Mouse (Mus musculus) ES-E14 (cell line): ENCODE measurements around the gene Ntrk2.

ENCODE experiments used
- CHD2 ChIP-seq: IDR thresholded peaks from 2 replicates; pipeline ENCODE4 v1.6.1; 2014; ENCODE audit warnings: mild to moderate bottlenecking, low read depth, low read length, inconsistent platforms
- HCFC1 ChIP-seq: IDR thresholded peaks from 2 replicates; pipeline ENCODE4 v1.6.1; 2012; ENCODE audit warnings: low read length, inconsistent platforms, borderline replicate concordance; ENCODE audit not compliant: insufficient read depth
- MAFK ChIP-seq: IDR thresholded peaks from 2 replicates; pipeline ENCODE4 v1.6.1; 2014; ENCODE audit warnings: mild to moderate bottlenecking, low read depth, low read length, inconsistent platforms; ENCODE audit not compliant: insufficient read depth
- ZC3H11A ChIP-seq: IDR thresholded peaks from 2 replicates; pipeline ENCODE4 v1.6.1; 2012; ENCODE audit warnings: low read depth, mild to moderate bottlenecking, inconsistent platforms, low read length, borderline replicate concordance
- ZNF384 ChIP-seq: IDR thresholded peaks from 2 replicates; pipeline ENCODE4 v1.6.1; 2012; ENCODE audit warnings: low read depth, low read length, inconsistent platforms

DNA sequence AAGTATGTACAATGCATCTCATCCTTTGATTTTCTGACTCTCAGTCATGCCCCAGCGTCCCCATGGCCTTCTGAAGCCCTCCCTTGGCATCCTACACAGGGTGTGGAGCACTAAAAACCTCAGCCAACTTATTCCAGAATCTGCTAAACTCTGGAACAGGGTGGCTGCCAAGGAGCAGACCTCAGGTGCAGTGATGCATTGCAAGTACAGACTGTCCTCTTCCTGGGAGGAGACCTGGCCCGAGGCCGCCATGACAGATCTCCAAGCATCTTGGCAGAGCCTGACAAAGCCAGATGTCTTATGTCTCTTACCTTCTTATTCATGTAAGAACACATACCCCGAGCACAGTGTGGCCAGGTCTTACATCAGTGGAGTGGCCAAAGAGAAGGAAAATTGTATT, 250.5 kb downstream of the Ntrk2 start:
- TF ChIP-seq CHD2: no peak
- no peak for TF ChIP-seq ZNF384
- no peak for TF ChIP-seq MAFK
- no peak for TF ChIP-seq HCFC1
- TF ChIP-seq ZC3H11A: no peak
